Mouse (Mus musculus) kidney, embryonic 15.5 days (tissue): Measurements from ENCODE around the gene Npcd. TPM values are rescaled to one million over a fixed set of nuclear protein-coding genes. Genes with fewer than 3 reads are reported as not detected.

Source experiments
- ATAC-seq: fragments of 200-750 bp; cut with Nextera tagmentation; replicated peaks from 2 replicates; pipeline ENCODE4 v1.8.0; 2017; ENCODE audit warnings: moderate TSS enrichment; ENCODE audit not compliant: low FRiP score
- H3K27ac ChIP-seq: fragments of 300-500 bp; sonication (generic); 2 replicates; pipeline ENCODE4 v1.5.1; 2015; ENCODE audit warnings: mild to moderate bottlenecking, inconsistent platforms
- H3K27me3 ChIP-seq: fragments of 300-500 bp; sonication (generic); 2 replicates; pipeline ENCODE4 v1.6.1; 2015; ENCODE audit warnings: inconsistent platforms
- H3K36me3 ChIP-seq: fragments of 300-500 bp; sonication (generic); 2 replicates; pipeline ENCODE4 v1.6.1; 2015; ENCODE audit warnings: inconsistent platforms
- H3K4me1 ChIP-seq: fragments of 300-500 bp; sonication (generic); 2 replicates; pipeline ENCODE4 v1.6.1; 2015; ENCODE audit warnings: inconsistent platforms
- H3K4me2 ChIP-seq: fragments of 300-500 bp; sonication (generic); 2 replicates; pipeline ENCODE4 v1.6.1; 2015; ENCODE audit warnings: moderate library complexity, mild to moderate bottlenecking, inconsistent platforms
- H3K4me3 ChIP-seq: fragments of 300-500 bp; sonication (generic); replicated peaks from 2 replicates; pipeline ENCODE4 v1.5.1; 2015; ENCODE audit warnings: mild to moderate bottlenecking, inconsistent platforms
- H3K9ac ChIP-seq: fragments of 300-500 bp; sonication (generic); 2 replicates; pipeline ENCODE4 v1.6.1; 2015; ENCODE audit warnings: mild to moderate bottlenecking, inconsistent platforms
- H3K9me3 ChIP-seq: fragments of 300-500 bp; sonication (generic); replicated peaks from 2 replicates; pipeline ENCODE4 v1.6.1; 2016; ENCODE audit warnings: inconsistent platforms
- WGBS: fragments of 180-500 bp; shearing (Covaris S2); methylation state at CpG from one replicate; pipeline ENCODE4 v1.1.7; 2015; ENCODE audit warnings: mixed read lengths; 5-methylcytosine and 5-hydroxymethylcytosine counted together
- polyA plus RNA-seq: library from polyadenylated mRNA; unstranded; fragments of >200 nt; fragmentation: Nextera tagmentation; extraction: Ambion mirVana; gene quantifications from 2 replicates; pipeline ENCODE4 v1.2.1, GENCODE M21; 2015

The Npcd gene
- polyA plus RNA-seq, 1 experiment from 2014 or later: not detected

GRCm38 (mm10) chr15:79797680-79798079 is 36.4 kb downstream of the Npcd start:
- WGBS: 71% methylated on average over 8 of the region's 8 CpGs
- H3K9ac ChIP-seq: no peak overlapping the region
- H3K9me3 ChIP-seq: no peaks in the 10 kb centered on the region
- no peaks in the 10 kb centered on the region for H3K4me1 ChIP-seq
- no peak for ATAC-seq
- peaks cover 41% of the 10 kb centered on the region for H3K27me3 ChIP-seq
- H3K4me3 ChIP-seq: no peak overlapping the region
- H3K4me2 ChIP-seq: no peak overlapping the region
- no peaks in the 10 kb centered on the region for H3K36me3 ChIP-seq
- no peak overlapping the region for H3K27ac ChIP-seq

GRCm38 (mm10) chr15:79797096-79797495 is 36.9 kb downstream of the Npcd start:
- Histone ChIP-seq H3K4me1 (no peaks in the 10 kb centered on the region), H3K4me2 (no peak overlapping the region), H3K36me3 (no peaks in the 10 kb centered on the region), H3K9ac (no peak overlapping the region), H3K9me3 (no peaks in the 10 kb centered on the region), H3K4me3 (no peak overlapping the region), H3K27me3 (peaks cover 35% of the 10 kb centered on the region), H3K27ac (no peak overlapping the region)
- 88% methylated on average over 7 of the region's 7 CpGs for WGBS
- no peak for ATAC-seq

- no peaks in the 10 kb centered on the region for H3K9me3 ChIP-seq
- H3K9ac ChIP-seq: no peak overlapping the region
- 85% methylated on average over 12 of the region's 12 CpGs for WGBS
- no peaks in the 10 kb centered on the region for H3K4me1 ChIP-seq
- H3K4me2 ChIP-seq: no peak overlapping the region
- no peak overlapping the region for H3K4me3 ChIP-seq
- H3K27ac ChIP-seq: no peak overlapping the region
- H3K36me3 ChIP-seq: no peaks in the 10 kb centered on the region
- ATAC-seq: no peak
- H3K27me3 ChIP-seq: peaks cover 30% of the 10 kb centered on the region
Measured at GRCm38 (mm10) chr15:79796256-79796655, 37.8 kb downstream of the Npcd start.

- WGBS: 22% methylated on average over 20 of the region's 20 CpGs
- no peak overlapping the region for H3K4me3 ChIP-seq
- H3K36me3 ChIP-seq: no peaks in the 10 kb centered on the region
- H3K9me3 ChIP-seq: no peaks in the 10 kb centered on the region
- H3K4me2 ChIP-seq: no peak overlapping the region
- no peaks in the 10 kb centered on the region for H3K4me1 ChIP-seq
- H3K27me3 ChIP-seq: peaks cover 15% of the 10 kb centered on the region; the same call in 1 of the 2 replicates
- no peak overlapping the region for H3K9ac ChIP-seq
- H3K27ac ChIP-seq: no peak overlapping the region
- ATAC-seq: no peak
Measured at GRCm38 (mm10) chr15:79794173-79794572, 39.9 kb downstream of the Npcd start.

- Histone ChIP-seq H3K4me2 (no peak overlapping the region), H3K4me1 (no peaks in the 10 kb centered on the region), H3K27me3 (peaks cover 15% of the 10 kb centered on the region; the same call in 1 of the 2 replicates), H3K9me3 (no peaks in the 10 kb centered on the region), H3K27ac (no peak overlapping the region), H3K4me3 (no peak overlapping the region), H3K36me3 (no peaks in the 10 kb centered on the region), H3K9ac (no peak overlapping the region)
- no peak for ATAC-seq
- 91% methylated on average over 9 of the region's 9 CpGs for WGBS
Measured at GRCm38 (mm10) chr15:79793076-79793475, 41.0 kb downstream of the Npcd start.

GRCm38 (mm10) chr15:79792455-79792854 is 41.6 kb downstream of the Npcd start:
- Histone ChIP-seq H3K4me2 (no peak overlapping the region), H3K4me3 (no peak overlapping the region), H3K27ac (no peak overlapping the region), H3K9me3 (no peaks in the 10 kb centered on the region), H3K36me3 (no peaks in the 10 kb centered on the region), H3K9ac (no peak overlapping the region), H3K27me3 (peaks cover 15% of the 10 kb centered on the region; the same call in 1 of the 2 replicates), H3K4me1 (no peaks in the 10 kb centered on the region)
- peak; percentile 31; the same call in 1 of the 2 replicates for ATAC-seq
- WGBS: 12% methylated on average over 19 of the region's 19 CpGs

- Histone ChIP-seq H3K9me3 (no peaks in the 10 kb centered on the region), H3K36me3 (no peaks in the 10 kb centered on the region)
- 3% methylated on average over 12 of the region's 12 CpGs for WGBS
Measured at GRCm38 (mm10) chr15:79791502-79791901, 42.5 kb downstream of the Npcd start.

GRCm38 (mm10) chr15:79790905-79791304 is 43.1 kb downstream of the Npcd start:
- ATAC-seq: no peak
- no peaks in the 10 kb centered on the region for H3K4me1 ChIP-seq

More at GRCm38 (mm10) chr15:79791502-79791901, 42.5 kb downstream of the Npcd start:
- H3K4me2 ChIP-seq: no peak overlapping the region
- no peak overlapping the region for H3K27ac ChIP-seq
- H3K4me1 ChIP-seq: no peaks in the 10 kb centered on the region
- no peak overlapping the region for H3K9ac ChIP-seq
- H3K27me3 ChIP-seq: peaks cover 18% of the 10 kb centered on the region; the same call in 1 of the 2 replicates
- no peak for ATAC-seq
- no peak overlapping the region for H3K4me3 ChIP-seq

GRCm38 (mm10) chr15:79790111-79790510 is 43.9 kb downstream of the Npcd start:
- H3K4me3 ChIP-seq: no peak overlapping the region
- no peaks in the 10 kb centered on the region for H3K4me1 ChIP-seq
- no peak overlapping the region for H3K4me2 ChIP-seq
- no peaks in the 10 kb centered on the region for H3K36me3 ChIP-seq
- WGBS: 46% methylated on average over 8 of the region's 8 CpGs
- peaks cover 24% of the 10 kb centered on the region; the same call in 1 of the 2 replicates for H3K27me3 ChIP-seq
- no peak overlapping the region for H3K9ac ChIP-seq
- no peaks in the 10 kb centered on the region for H3K9me3 ChIP-seq
- no peak for ATAC-seq
- no peak overlapping the region for H3K27ac ChIP-seq

More at GRCm38 (mm10) chr15:79790905-79791304, 43.1 kb downstream of the Npcd start:
- no peak overlapping the region for H3K9ac ChIP-seq
- no peaks in the 10 kb centered on the region for H3K9me3 ChIP-seq
- no peak overlapping the region for H3K4me2 ChIP-seq
- 78% methylated on average over 6 of the region's 6 CpGs for WGBS
- no peak overlapping the region for H3K27ac ChIP-seq
- no peak overlapping the region for H3K4me3 ChIP-seq
- H3K36me3 ChIP-seq: no peaks in the 10 kb centered on the region
- H3K27me3 ChIP-seq: peaks cover 22% of the 10 kb centered on the region; the same call in 1 of the 2 replicates

GRCm38 (mm10) chr15:79787815-79788214 is 46.2 kb downstream of the Npcd start:
- H3K27ac ChIP-seq: no peak overlapping the region
- 64% methylated on average over 8 of the region's 8 CpGs for WGBS
- H3K4me3 ChIP-seq: no peak overlapping the region
- H3K9ac ChIP-seq: no peak overlapping the region
- H3K27me3 ChIP-seq: peaks cover 13% of the 10 kb centered on the region; the same call in 1 of the 2 replicates
- no peak for ATAC-seq
- H3K4me2 ChIP-seq: no peak overlapping the region
- no peaks in the 10 kb centered on the region for H3K9me3 ChIP-seq
- no peaks in the 10 kb centered on the region for H3K4me1 ChIP-seq
- H3K36me3 ChIP-seq: no peaks in the 10 kb centered on the region

GRCm38 (mm10) chr15:79785056-79785455 is 49.0 kb downstream of the Npcd start:
- no peaks in the 10 kb centered on the region for H3K4me1 ChIP-seq
- no peaks in the 10 kb centered on the region for H3K9me3 ChIP-seq
- peaks cover 14% of the 10 kb centered on the region; the same call in 1 of the 2 replicates for H3K27me3 ChIP-seq
- ATAC-seq: no peak
- H3K27ac ChIP-seq: no peak overlapping the region
- no peak overlapping the region for H3K9ac ChIP-seq
- H3K4me2 ChIP-seq: no peak overlapping the region
- 76% methylated on average over 1 of the region's 1 CpGs for WGBS
- H3K4me3 ChIP-seq: no peak overlapping the region
- no peaks in the 10 kb centered on the region for H3K36me3 ChIP-seq

- no peak within 1 kb of the TSS for H3K27ac ChIP-seq
- H3K9ac ChIP-seq: no peak within 1 kb of the TSS
- H3K9me3 ChIP-seq: no peaks in the 10 kb centered on the region
- H3K36me3 ChIP-seq: no peaks in the 10 kb centered on the region
- H3K4me2 ChIP-seq: no peak within 1 kb of the TSS
- peaks cover 5% of the 10 kb centered on the region; the same call in 1 of the 2 replicates for H3K27me3 ChIP-seq
- no peak within 1 kb of the TSS for H3K4me3 ChIP-seq
- H3K4me1 ChIP-seq: peaks cover 19% of the 10 kb centered on the region
- no peak for ATAC-seq
Measured at GRCm38 (mm10) chr15:79777749-79778148, 56.3 kb downstream of the Npcd start, which contains the start of gene Dnal4. Gene Dnal4 (minus strand): TSS chr15:79777849.

GRCm38 (mm10) chr15:79775662-79776061 is 58.4 kb downstream of the Npcd start:
- no peaks in the 10 kb centered on the region for H3K36me3 ChIP-seq
- peaks cover 29% of the 10 kb centered on the region for H3K4me1 ChIP-seq
- H3K27ac ChIP-seq: no peak overlapping the region
- no peak overlapping the region for H3K4me2 ChIP-seq
- WGBS: 61% methylated on average over 7 of the region's 7 CpGs
- no peak overlapping the region for H3K4me3 ChIP-seq
- no peak overlapping the region for H3K9ac ChIP-seq
- no peaks in the 10 kb centered on the region for H3K27me3 ChIP-seq
- H3K9me3 ChIP-seq: no peaks in the 10 kb centered on the region
- no peak for ATAC-seq
